Mouse (Mus musculus) erythroblast, embryonic 14.5 days (primary cell): Measurements from ENCODE around the gene Tns1.

Experiments used
- GATA1 ChIP-seq: IDR thresholded peaks from 2 replicates; pipeline ENCODE4 v1.6.1; 2012; ENCODE audit warnings: low read length, inconsistent platforms, mixed read lengths
- TAL1 ChIP-seq: IDR thresholded peaks from 3 replicates; pipeline ENCODE4 v1.6.1; 2012; ENCODE audit warnings: low read length, inconsistent platforms, mixed read lengths

DNA sequence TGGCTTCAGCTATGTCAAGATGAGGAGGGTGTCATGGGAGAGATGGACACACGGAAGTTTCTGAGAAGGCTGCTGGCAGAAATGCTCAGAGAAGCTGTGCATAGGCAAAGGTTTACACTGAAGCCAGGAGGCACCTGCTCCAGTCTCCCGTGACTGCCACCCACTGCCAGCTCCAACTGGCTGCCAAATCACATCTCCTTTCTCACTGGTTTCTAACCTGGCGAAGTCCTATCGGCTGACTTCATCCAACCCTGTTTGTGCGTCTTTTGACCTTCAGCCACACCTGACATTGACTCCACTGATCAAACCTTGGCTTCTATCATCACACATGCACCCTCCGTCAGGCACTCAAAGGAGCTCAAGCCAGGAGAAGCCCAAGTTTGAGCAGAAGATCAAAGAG is 6.4 kb downstream of the Tns1 start:
- TF ChIP-seq GATA1: no peak
- TF ChIP-seq TAL1: no peak
